Mouse (Mus musculus) G1E-ER4 (cell line): ENCODE data around the gene Tex9. TPM values are rescaled to one million over a fixed set of nuclear protein-coding genes. Genes with fewer than 3 reads are reported as not detected.

Experiments
- GATA1 ChIP-seq: IDR thresholded peaks from one replicate; pipeline ENCODE4 v1.8.0; 2012; ENCODE audit warnings: low read length, inconsistent platforms
- polyA plus RNA-seq: library from polyadenylated mRNA; stranded (reverse); fragments of >175 nt; gene quantifications from 2 replicates; pipeline ENCODE4 v1.2.3, GENCODE M21; 2012

Gene Tex9
- polyA plus RNA-seq: 14.3 and 19.2 TPM in 2 replicates

- TF ChIP-seq GATA1: no peak
Measured at GRCm38 (mm10) chr9:72492194-72492565, at the start of gene Tex9. Gene Tex9, minus strand, starts transcription at chr9:72492212.

- no peak for TF ChIP-seq GATA1
Measured at GRCm38 (mm10) chr9:72537086-72537485, 45.1 kb upstream of the Tex9 start.

- no peak for TF ChIP-seq GATA1
Measured at GRCm38 (mm10) chr9:72535394-72535793, 43.4 kb upstream of the Tex9 start.

GRCm38 (mm10) chr9:72534985-72535384 is 43.0 kb upstream of the Tex9 start:
- no peak for TF ChIP-seq GATA1

- no peak for TF ChIP-seq GATA1
Measured at GRCm38 (mm10) chr9:72533089-72533415, 41.0 kb upstream of the Tex9 start.

- no peak for TF ChIP-seq GATA1
Measured at GRCm38 (mm10) chr9:72532381-72533088, 40.5 kb upstream of the Tex9 start.

GRCm38 (mm10) chr9:72531996-72532380 is 40.0 kb upstream of the Tex9 start, which contains the start of gene Rfx7:
Gene Rfx7, plus strand, starts transcription at chr9:72532240.
- no peak for TF ChIP-seq GATA1

- TF ChIP-seq GATA1: no peak
Measured at GRCm38 (mm10) chr9:72531291-72531995, 39.4 kb upstream of the Tex9 start.

- TF ChIP-seq GATA1: no peak
Measured at GRCm38 (mm10) chr9:72530824-72531223, 38.8 kb upstream of the Tex9 start.

- no peak for TF ChIP-seq GATA1
Measured at GRCm38 (mm10) chr9:72530237-72530636, 38.2 kb upstream of the Tex9 start.

- no peak for TF ChIP-seq GATA1
Measured at GRCm38 (mm10) chr9:72526091-72526490, 34.1 kb upstream of the Tex9 start.

GRCm38 (mm10) chr9:72520849-72521248 is 28.8 kb upstream of the Tex9 start:
- no peak for TF ChIP-seq GATA1

GRCm38 (mm10) chr9:72519246-72519645 is 27.2 kb upstream of the Tex9 start:
- no peak for TF ChIP-seq GATA1

- no peak for TF ChIP-seq GATA1
Measured at GRCm38 (mm10) chr9:72515366-72515765, 23.4 kb upstream of the Tex9 start.

- TF ChIP-seq GATA1: no peak
Measured at GRCm38 (mm10) chr9:72512229-72512981, 20.4 kb upstream of the Tex9 start.

- TF ChIP-seq GATA1: no peak
Measured at GRCm38 (mm10) chr9:72497171-72497570, 5.2 kb upstream of the Tex9 start.
